Mouse (Mus musculus) embryonic facial prominence, embryonic 11.5 days (tissue): ENCODE data around the gene Il15ra. TPM values are rescaled to one million over a fixed set of nuclear protein-coding genes. Genes with fewer than 3 reads are reported as not detected.

Source experiments
- ATAC-seq: fragments of 200-750 bp; cut with Nextera tagmentation; replicated peaks from 2 replicates; pipeline ENCODE4 v1.8.0; 2017; ENCODE audit warnings: low read depth; ENCODE audit not compliant: insufficient number of reproducible peaks, low FRiP score, low TSS enrichment
- DNase-seq: peaks from one replicate; pipeline ENCODE4 v3.0.0-alpha.2; 2015; ENCODE audit warnings: low spot score
- H3K27ac ChIP-seq: fragments of 300-500 bp; sonication (generic); replicated peaks from 2 replicates; pipeline ENCODE4 v1.5.1; 2014; ENCODE audit warnings: mild to moderate bottlenecking, low read depth, low read length, control low read depth
- H3K27me3 ChIP-seq: fragments of 300-500 bp; sonication (generic); 2 replicates; pipeline ENCODE4 v1.6.1; 2014; ENCODE audit warnings: mild to moderate bottlenecking, low read length, moderate library complexity, mixed read lengths; ENCODE audit not compliant: control insufficient read depth, insufficient read depth
- H3K36me3 ChIP-seq: fragments of 300-500 bp; sonication (generic); replicated peaks from 2 replicates; pipeline ENCODE4 v1.6.1; 2014; ENCODE audit warnings: low read depth, mild to moderate bottlenecking, low read length, moderate library complexity, mixed read lengths; ENCODE audit not compliant: control insufficient read depth, insufficient read depth
- H3K4me1 ChIP-seq: fragments of 300-500 bp; sonication (generic); 2 replicates; pipeline ENCODE4 v1.6.1; 2014; ENCODE audit warnings: low read length, mixed read lengths; ENCODE audit not compliant: control insufficient read depth, insufficient read depth
- H3K4me2 ChIP-seq: fragments of 300-500 bp; sonication (generic); 2 replicates; pipeline ENCODE4 v1.6.1; 2014; ENCODE audit warnings: low read depth, mild to moderate bottlenecking, control low read depth, low read length, moderate library complexity
- H3K4me3 ChIP-seq: fragments of 300-500 bp; sonication (generic); 2 replicates; pipeline ENCODE4 v1.5.1; 2014; ENCODE audit warnings: low read depth, low read length, control low read depth
- H3K9ac ChIP-seq: fragments of 300-500 bp; sonication (generic); replicated peaks from 2 replicates; pipeline ENCODE4 v1.6.1; 2014; ENCODE audit warnings: mild to moderate bottlenecking, control low read depth, low read length
- H3K9me3 ChIP-seq: fragments of 300-500 bp; sonication (generic); replicated peaks from 2 replicates; pipeline ENCODE4 v1.6.1; 2016; ENCODE audit warnings: mild to moderate bottlenecking, low read length, inconsistent platforms, mixed read lengths; ENCODE audit not compliant: control insufficient read depth
- WGBS: fragments of 180-500 bp; shearing (Covaris S2); extraction: QIAGEN DNeasy Blood & Tissue Kit; methylation state at CpG from one replicate; pipeline ENCODE4 v1.1.7; 2014; 5-methylcytosine and 5-hydroxymethylcytosine counted together
- polyA plus RNA-seq: library from polyadenylated mRNA; unstranded; fragments of >200 nt; fragmentation: Nextera tagmentation; extraction: Ambion mirVana; gene quantifications from 2 replicates; pipeline ENCODE4 v1.2.1, GENCODE M21; 2014

Gene Il15ra
- polyA plus RNA-seq, 1 experiment from 2014 or later: 0.29 TPM

DNA sequence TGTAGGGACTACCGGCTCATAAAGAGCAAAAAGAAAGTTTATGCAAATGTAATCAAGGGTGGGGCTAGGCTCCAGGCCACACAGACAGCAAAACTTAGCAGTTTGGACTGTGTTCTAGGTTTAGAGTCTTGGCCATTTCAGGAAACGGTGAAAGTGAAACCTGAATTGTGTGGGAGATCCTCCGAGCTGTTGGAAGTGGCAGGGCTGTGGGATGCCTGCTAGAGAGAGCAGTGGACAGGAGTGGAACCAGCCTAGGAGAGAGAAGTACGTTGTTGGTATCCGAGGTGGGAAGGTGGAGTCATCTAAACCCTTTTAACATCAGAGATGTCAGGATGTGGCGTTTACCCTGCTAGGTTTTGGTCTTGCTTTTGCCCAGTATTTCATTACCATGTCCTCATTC lies 30.8 kb downstream of the Il15ra start:
- Histone ChIP-seq H3K27me3 (no peaks in the 10 kb centered on the region), H3K9ac (no peak overlapping the region), H3K9me3 (no peaks in the 10 kb centered on the region), H3K4me2 (no peak overlapping the region), H3K4me3 (no peak overlapping the region), H3K36me3 (peaks cover 4% of the 10 kb centered on the region), H3K27ac (no peak overlapping the region), H3K4me1 (no peaks in the 10 kb centered on the region)
- ATAC-seq (no peak), DNase-seq (no peak)
- WGBS: 86% methylated on average over 6 of the region's 6 CpGs

DNA sequence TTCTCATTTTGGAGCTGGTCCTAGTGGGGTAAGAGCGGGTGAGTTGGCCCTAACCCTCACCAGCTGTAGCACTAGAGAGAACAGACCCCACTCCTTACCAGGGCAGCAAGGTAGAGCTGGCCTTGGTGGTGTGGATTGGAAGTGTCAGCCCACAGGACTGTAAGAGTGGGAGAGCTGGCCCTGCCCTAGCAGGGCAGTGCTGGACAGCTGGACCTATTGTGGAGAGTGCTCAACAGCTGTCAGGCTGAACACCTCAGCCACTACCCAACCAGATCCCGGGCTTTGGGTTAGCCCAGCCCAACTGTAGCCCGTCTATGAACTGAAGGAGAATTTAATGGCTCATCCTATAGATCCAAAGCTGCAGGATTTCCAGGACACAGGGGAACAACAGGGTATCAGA lies 33.7 kb downstream of the Il15ra start:
- DNase-seq: no peak
- H3K4me3 ChIP-seq: no peak overlapping the region

DNA sequence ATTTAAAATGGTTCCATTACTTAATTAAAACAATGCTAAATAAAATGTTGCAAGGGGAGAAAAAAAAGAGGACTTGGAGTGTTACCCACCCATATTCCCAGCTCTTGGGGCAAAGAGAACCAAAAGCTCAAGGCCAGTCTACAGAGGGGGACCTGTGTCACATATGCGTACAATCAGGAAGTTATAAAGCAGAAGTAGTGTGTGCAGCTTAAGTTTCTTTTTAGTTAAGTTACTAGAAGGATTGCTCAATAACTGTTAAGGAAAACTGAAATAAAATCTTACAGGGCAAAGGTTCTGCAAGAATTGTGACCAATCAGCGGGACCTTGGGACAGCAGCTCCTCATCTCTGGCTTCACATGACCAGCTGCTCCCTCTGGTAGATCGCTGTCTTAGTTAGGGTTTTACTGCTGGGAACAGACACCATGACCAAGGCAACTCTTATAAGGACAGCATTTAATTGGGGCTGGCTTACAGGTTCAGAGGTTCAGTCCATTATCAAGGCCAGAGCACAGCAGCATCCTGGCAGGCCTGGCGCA lies 34.5 kb downstream of the Il15ra start:
- H3K4me3 ChIP-seq: no peak overlapping the region
- H3K9me3 ChIP-seq: no peaks in the 10 kb centered on the region
- no peak for ATAC-seq
- H3K4me2 ChIP-seq: no peak overlapping the region
- H3K36me3 ChIP-seq: peaks cover 15% of the 10 kb centered on the region
- DNase-seq: no peak
- 92% methylated on average over 4 of the region's 4 CpGs for WGBS
- H3K27ac ChIP-seq: no peak overlapping the region
- H3K27me3 ChIP-seq: no peaks in the 10 kb centered on the region
- H3K9ac ChIP-seq: no peak overlapping the region
- H3K4me1 ChIP-seq: no peaks in the 10 kb centered on the region

More for the DNA sequence above, 33.7 kb downstream of the Il15ra start:
- Histone ChIP-seq H3K4me1 (no peaks in the 10 kb centered on the region), H3K9ac (no peak overlapping the region), H3K4me2 (no peak overlapping the region), H3K27me3 (no peaks in the 10 kb centered on the region), H3K36me3 (peaks cover 15% of the 10 kb centered on the region), H3K27ac (no peak overlapping the region), H3K9me3 (no peaks in the 10 kb centered on the region)
- 92% methylated on average over 3 of the region's 3 CpGs for WGBS
- no peak; the same call in 1 of the 2 replicates for ATAC-seq

DNA sequence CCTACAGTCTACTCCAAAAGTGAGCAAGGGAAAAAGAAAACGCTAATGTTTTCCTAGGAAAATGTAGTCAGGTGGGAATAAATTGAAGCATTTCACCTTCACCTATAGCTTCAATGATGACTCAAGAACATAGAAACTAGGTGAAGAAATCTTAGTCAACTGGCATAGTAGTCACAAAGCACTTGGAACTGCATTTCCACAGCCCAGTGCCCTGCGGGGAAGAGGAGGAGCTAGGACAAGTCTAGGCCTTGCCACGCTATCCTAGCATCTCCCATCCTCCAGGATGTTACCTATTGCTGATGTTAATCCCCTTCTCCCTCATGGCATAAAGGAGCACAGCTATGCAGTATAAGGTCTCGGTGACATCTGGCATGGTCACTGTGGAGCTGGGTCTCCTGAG lies 57.5 kb downstream of the Il15ra start:
- H3K27ac ChIP-seq: no peak overlapping the region
- no peaks in the 10 kb centered on the region for H3K4me1 ChIP-seq
- peaks cover 12% of the 10 kb centered on the region for H3K36me3 ChIP-seq
- WGBS: 94% methylated on average over 4 of the region's 4 CpGs
- no peak overlapping the region for H3K4me2 ChIP-seq
- H3K9me3 ChIP-seq: no peaks in the 10 kb centered on the region
- H3K9ac ChIP-seq: no peak overlapping the region
- no peaks in the 10 kb centered on the region for H3K27me3 ChIP-seq
- no peak overlapping the region for H3K4me3 ChIP-seq
- DNase-seq: no peak
- no peak for ATAC-seq

DNA sequence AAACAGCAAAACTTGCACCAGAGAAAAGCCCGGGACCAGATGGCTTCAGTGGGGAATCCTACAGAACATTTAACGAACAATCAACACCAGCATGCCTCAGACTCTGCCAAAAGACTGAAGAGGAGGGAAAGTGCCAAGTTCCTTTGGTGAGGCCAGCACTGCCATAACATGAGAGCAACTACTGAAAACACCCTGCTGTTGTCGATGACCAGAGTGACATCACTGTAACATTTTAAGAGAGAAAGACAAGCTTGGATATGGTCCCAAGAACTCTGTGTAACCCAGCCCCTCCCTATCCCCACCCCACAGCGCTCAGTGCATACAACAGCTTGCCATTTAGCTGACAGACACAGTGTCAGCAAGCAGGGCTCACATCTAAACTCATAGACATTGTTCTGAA lies 60.6 kb downstream of the Il15ra start:
- Histone ChIP-seq H3K9me3 (no peaks in the 10 kb centered on the region), H3K4me3 (no peak overlapping the region), H3K36me3 (peaks cover 4% of the 10 kb centered on the region), H3K4me2 (no peak overlapping the region), H3K9ac (no peak overlapping the region), H3K27ac (no peak overlapping the region), H3K4me1 (no peaks in the 10 kb centered on the region), H3K27me3 (no peaks in the 10 kb centered on the region)
- ATAC-seq (no peak), DNase-seq (no peak)
- WGBS: 91% methylated on average over 4 of the region's 4 CpGs

DNA sequence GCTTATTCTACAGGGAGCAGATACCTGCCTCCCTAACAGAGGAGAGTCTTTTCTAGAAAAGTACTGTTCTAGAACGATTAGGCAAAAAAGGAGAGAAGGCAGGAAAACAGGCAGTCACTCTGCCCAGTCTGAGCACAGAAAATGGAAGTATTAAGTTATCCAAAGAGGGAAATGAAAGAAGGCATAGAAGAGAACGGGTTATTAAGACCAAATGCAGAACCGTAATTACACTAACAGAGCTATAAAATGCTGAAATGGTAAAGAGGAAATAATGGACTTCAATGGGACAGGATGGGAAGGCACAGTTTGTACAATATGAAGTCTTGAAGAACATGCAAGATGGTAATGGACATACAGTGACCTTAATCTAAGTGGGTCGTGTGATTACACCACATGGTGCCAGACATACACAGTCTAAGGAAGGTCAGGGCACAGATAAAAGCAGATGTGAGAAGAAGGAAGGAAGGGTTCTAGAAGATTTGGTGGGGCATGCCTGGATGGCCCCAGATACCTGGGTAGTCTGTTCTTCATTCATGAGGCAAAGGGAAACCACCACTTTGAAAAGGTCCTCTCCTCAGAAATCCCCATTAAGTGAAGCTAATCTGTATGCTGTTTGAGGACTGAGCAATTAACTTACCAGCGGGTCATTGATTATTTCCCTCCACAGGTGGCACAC lies 61.5 kb downstream of the Il15ra start:
- ATAC-seq: no peak
- Histone ChIP-seq H3K4me2 (no peak overlapping the region), H3K9ac (no peak overlapping the region), H3K9me3 (no peaks in the 10 kb centered on the region), H3K27me3 (no peaks in the 10 kb centered on the region), H3K27ac (no peak overlapping the region), H3K36me3 (peaks cover 4% of the 10 kb centered on the region), H3K4me1 (no peaks in the 10 kb centered on the region), H3K4me3 (no peak overlapping the region)
- DNase-seq: no peak
- WGBS: 78% methylated on average over 5 of the region's 5 CpGs

DNA sequence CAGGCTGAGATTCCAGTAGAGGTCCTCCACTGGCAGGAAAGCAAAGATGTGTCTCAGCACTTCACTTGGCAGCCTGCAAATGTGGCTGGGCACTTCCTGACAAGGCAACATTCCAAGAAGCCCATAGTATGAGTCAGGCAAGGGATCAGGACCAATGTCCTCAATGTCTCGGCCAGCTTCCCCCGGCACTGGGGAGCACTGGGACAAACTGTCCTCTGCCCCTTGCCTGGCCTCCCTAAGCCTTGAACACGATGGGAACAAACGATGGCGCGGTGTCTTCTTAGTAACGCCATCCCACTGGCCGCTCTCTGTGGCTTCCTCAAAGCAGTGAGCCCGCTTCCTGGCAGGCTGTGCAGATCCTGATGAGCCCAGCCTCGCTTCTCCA lies 62.1 kb downstream of the Il15ra start:
- peaks cover 4% of the 10 kb centered on the region for H3K36me3 ChIP-seq
- no peaks in the 10 kb centered on the region for H3K27me3 ChIP-seq
- ATAC-seq: no peak
- no peaks in the 10 kb centered on the region for H3K4me1 ChIP-seq
- no peaks in the 10 kb centered on the region for H3K9me3 ChIP-seq
- no peak for DNase-seq
- H3K4me2 ChIP-seq: no peak overlapping the region
- WGBS: 88% methylated on average over 10 of the region's 10 CpGs
- H3K4me3 ChIP-seq: no peak overlapping the region
- H3K27ac ChIP-seq: no peak overlapping the region
- no peak overlapping the region for H3K9ac ChIP-seq

DNA sequence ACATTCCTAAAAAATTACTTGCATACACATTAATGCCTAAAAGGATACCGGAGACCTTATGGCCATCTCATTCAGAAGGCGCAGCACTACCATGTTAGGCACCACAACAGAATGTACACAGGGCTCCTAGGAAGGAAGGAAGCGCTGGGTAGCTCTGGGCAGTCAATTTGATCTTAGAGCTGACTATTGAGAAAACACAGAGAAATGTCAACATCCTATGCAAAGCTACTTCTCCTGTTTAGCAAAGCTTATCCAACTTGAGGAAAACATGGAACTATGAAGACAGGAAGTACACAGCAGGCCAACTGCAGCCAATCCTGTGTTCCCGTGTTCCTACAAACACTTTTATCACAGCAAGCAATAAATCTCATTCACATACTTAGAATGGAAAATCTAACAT lies 66.6 kb downstream of the Il15ra start:
- H3K4me3 ChIP-seq: no peak overlapping the region
- no peak for ATAC-seq
- H3K9me3 ChIP-seq: no peaks in the 10 kb centered on the region
- DNase-seq: no peak
- H3K27me3 ChIP-seq: no peaks in the 10 kb centered on the region
- H3K4me1 ChIP-seq: no peaks in the 10 kb centered on the region
- no peak overlapping the region for H3K4me2 ChIP-seq
- H3K9ac ChIP-seq: no peak overlapping the region
- H3K36me3 ChIP-seq: no peaks in the 10 kb centered on the region; the same call in none of the 2 replicates
- H3K27ac ChIP-seq: no peak overlapping the region
- WGBS: 94% methylated on average over 4 of the region's 4 CpGs
